In the genomic region with DNA sequence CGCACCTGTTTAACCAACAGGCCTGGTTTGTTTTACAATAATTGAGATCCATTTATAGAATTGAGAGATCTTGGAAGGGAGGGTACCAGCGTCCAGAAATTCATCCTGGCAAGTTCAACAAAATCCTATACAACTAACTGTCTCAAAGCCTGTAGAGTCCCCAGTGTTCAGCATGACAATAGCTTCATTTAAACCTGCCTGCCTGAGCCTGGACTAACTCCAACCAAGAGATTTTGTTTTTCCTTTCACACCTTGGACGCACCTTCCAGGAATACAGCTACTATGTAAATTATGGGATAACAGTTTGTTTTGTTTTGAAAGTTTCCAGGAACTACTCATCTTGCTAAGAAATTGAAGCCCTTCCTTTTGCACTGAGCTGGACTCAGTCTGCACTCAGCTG, we compare ENCODE assay signal across 25 mouse cellular contexts. TPM values are rescaled to one million over a fixed set of nuclear protein-coding genes. Genes with fewer than 3 reads are reported as not detected.
DNase-seq lines count a peak whose midpoint lies in the region; ATAC-seq and TF ChIP-seq lines count a peak whose summit lies in the region.
"Had no signal": no experiment of that assay in that cellular context is flagged by ENCODE, and none has a peak within 500 bp of the region (broad histone marks: within the 10 kb centered on the region; RNA-seq: fewer than 3 reads in every experiment).

No protein-coding gene starts in this region.

- DNase-seq in ES-CJ7 (ENCODE audit: low read depth, low spot score) (peak; percentile 80), R1 (ENCODE audit: low read depth, low spot score) (peak; percentile 88)
- DNase-seq in lung, postnatal 4 days, result no peak
- DNase-seq in layer of hippocampus, adult 9-10 months (ENCODE audit: low spot score), result no peak
- DNase-seq: adrenal gland, adult 8-10 months; adrenal gland, postnatal 14 days; adrenal gland, postnatal 36 days; B cell, adult 2 months; cerebellum, adult 11-12 months; cerebellum, adult 2 months; cerebellum, adult 9-10 months; cerebellum, postnatal 10 days; cerebellum, postnatal 25 days; forebrain, postnatal 0 days had no signal

- H3K9me3 ChIP-seq in E14TG2a.4 (ENCODE audit: low read length), result no peaks in the 10 kb centered on the region
- no peaks in the 10 kb centered on the region for H3K9me3 ChIP-seq in kidney, embryonic 15.5 days (replicated peaks)
- H3K9me3 ChIP-seq: embryonic facial prominence, embryonic 10.5 days; embryonic facial prominence, embryonic 12.5 days; forebrain, embryonic 13.5 days; forebrain, embryonic 15.5 days; G1E had no signal

- H3K4me1 ChIP-seq in E14TG2a.4 (replicated peaks; ENCODE audit: low read depth, low read length), result peaks cover 72% of the 10 kb centered on the region
- H3K4me1 ChIP-seq in kidney, embryonic 15.5 days, result no peaks in the 10 kb centered on the region

- peaks cover 40% of the 10 kb centered on the region for H3K36me3 ChIP-seq in E14TG2a.4 (ENCODE audit: insufficient read depth, low read length)
- H3K36me3 ChIP-seq in kidney, embryonic 15.5 days, result no peaks in the 10 kb centered on the region
- H3K36me3 ChIP-seq: forebrain, embryonic 15.5 days had no signal

- no peak for ATAC-seq in kidney, embryonic 15.5 days (replicated peaks; ENCODE audit: low FRiP score)
- ATAC-seq: activated CD4-positive, CD25-positive, alpha-beta regulatory T cell, adult 4 months; CD4-positive, CD25-positive, alpha-beta regulatory T cell, adult 4 months; forebrain, embryonic 13.5 days; forebrain, embryonic 15.5 days; forebrain, postnatal 0 days; Patski had no signal

- peak overlapping the region; percentile 41; the same call in 1 of the 2 replicates for H3K4me3 ChIP-seq in E14TG2a.4 (replicated peaks; ENCODE audit: low read length)
- no peak overlapping the region for H3K4me3 ChIP-seq in kidney, embryonic 15.5 days (replicated peaks)
- H3K4me3 ChIP-seq: embryonic facial prominence, embryonic 10.5 days; embryonic facial prominence, embryonic 12.5 days; forebrain, embryonic 13.5 days; forebrain, embryonic 15.5 days had no signal

- no peak overlapping the region for H3K9ac ChIP-seq in kidney, embryonic 15.5 days
- H3K9ac ChIP-seq: embryonic facial prominence, embryonic 12.5 days; forebrain, embryonic 13.5 days; forebrain, embryonic 15.5 days; forebrain, postnatal 0 days had no signal

- no peaks in the 10 kb centered on the region for H3K27me3 ChIP-seq in E14TG2a.4 (ENCODE audit: insufficient read depth, low read length)
- H3K27me3 ChIP-seq in kidney, embryonic 15.5 days, result no peaks in the 10 kb centered on the region
- H3K27me3 ChIP-seq: CH12.LX; embryonic facial prominence, embryonic 12.5 days; forebrain, embryonic 13.5 days; forebrain, embryonic 15.5 days; Patski had no signal

- 80% methylated on average over 3 of the region's 3 CpGs for WGBS in kidney, embryonic 15.5 days

- no peak overlapping the region for H3K27ac ChIP-seq in kidney, embryonic 15.5 days
- H3K27ac ChIP-seq: embryonic facial prominence, embryonic 10.5 days; embryonic facial prominence, embryonic 12.5 days; forebrain, embryonic 13.5 days; forebrain, embryonic 15.5 days had no signal

- TF ChIP-seq CTCF in E14TG2a.4 (conservative IDR thresholded peaks at IDR 0.05; ENCODE audit: low read length), result no peak

- no peak overlapping the region for H3K4me2 ChIP-seq in kidney, embryonic 15.5 days
- H3K4me2 ChIP-seq: embryonic facial prominence, embryonic 12.5 days; forebrain, embryonic 13.5 days; forebrain, embryonic 15.5 days had no signal

RNA-seq across cellular contexts. Expression of gene Slc1a4, which starts 11.9 kb away (rescaled TPM):
- 10.0 and 10.1 TPM in 2 replicates for polyA plus RNA-seq in kidney, embryonic 15.5 days (2015; fragmentation: Nextera tagmentation; extraction: Ambion mirVana)

Comparison
In these comparisons a context has a peak if more than half of its experiments do, and no peak if none do; other contexts are left out.
1. DNase-seq: peak in ES-CJ7 (single experiment) and R1 (single experiment); none in lung, postnatal 4 days (0 of 2) and layer of hippocampus, adult 9-10 months (single experiment).